In the genomic region with DNA sequence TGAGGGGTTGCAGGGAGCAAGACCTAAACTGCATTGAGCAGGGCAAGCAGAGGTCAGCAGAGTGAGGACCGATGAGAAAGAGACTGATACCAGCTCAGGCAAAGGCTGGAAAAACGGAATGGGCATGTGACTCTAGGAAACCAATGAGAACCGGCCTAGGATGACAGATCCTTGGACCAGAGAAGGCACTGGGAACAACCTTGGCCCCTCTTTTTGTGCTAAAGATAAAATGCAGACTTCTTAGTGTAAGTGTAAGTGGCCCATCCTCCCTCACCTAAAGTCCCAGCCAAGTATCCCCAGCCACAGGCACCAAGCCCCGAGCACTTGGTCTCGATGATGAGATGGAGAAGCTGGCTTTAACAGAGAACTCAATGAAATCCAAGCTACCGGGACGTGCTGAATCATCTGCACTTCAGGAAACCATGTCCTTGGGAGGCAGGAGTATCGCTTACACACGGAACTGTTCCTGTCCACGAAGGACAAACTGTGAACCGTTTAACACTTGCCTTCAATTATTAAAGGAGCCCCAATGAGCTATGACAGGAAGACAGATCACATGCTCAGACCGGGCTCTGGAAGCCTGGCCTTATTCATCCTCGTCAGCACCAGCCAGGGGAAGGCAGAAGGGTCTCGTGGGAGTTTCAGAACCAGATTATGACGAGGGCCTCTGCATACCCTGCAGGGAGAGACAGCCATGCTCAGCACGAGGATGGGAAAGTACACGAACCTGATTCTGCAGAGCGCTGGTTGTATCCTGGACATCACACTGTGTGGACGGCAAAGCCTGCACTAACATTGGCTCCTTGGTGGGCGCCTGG, we compare ENCODE assay signal across 13 mouse cellular contexts.
DNase-seq lines count a peak whose midpoint lies in the region; ATAC-seq lines count a peak whose summit lies in the region.
"Had no signal": no experiment of that assay in that cellular context is flagged by ENCODE, and none has a peak within 500 bp of the region (broad histone marks: within the 10 kb centered on the region; RNA-seq: fewer than 3 reads in every experiment).

No protein-coding gene starts in this region.

- 37% methylated on average over 20 of the region's 20 CpGs for WGBS in heart, embryonic 16.5 days
- WGBS in heart, embryonic 11.5 days (ENCODE audit: insufficient replicate concordance): 55% methylated on average over 20 of the region's 20 CpGs
- 50% methylated on average over 20 of the region's 20 CpGs for WGBS in hindbrain, embryonic 12.5 days
- 70% methylated on average over 20 of the region's 20 CpGs for WGBS in midbrain, embryonic 13.5 days

- no peaks in the 10 kb centered on the region for H3K27me3 ChIP-seq in heart, embryonic 16.5 days (ENCODE audit: control insufficient read depth, insufficient read depth, low read length)
- no peaks in the 10 kb centered on the region for H3K27me3 ChIP-seq in heart, embryonic 11.5 days (ENCODE audit: control insufficient read depth, insufficient read depth, low read length)
- H3K27me3 ChIP-seq in hindbrain, embryonic 12.5 days: no peaks in the 10 kb centered on the region
- H3K27me3 ChIP-seq in midbrain, embryonic 13.5 days: no peaks in the 10 kb centered on the region
- H3K27me3 ChIP-seq: embryonic facial prominence, embryonic 15.5 days; kidney, embryonic 15.5 days had no signal

- no peak overlapping the region for H3K4me2 ChIP-seq in heart, embryonic 16.5 days (ENCODE audit: low read depth, low read length)
- H3K4me2 ChIP-seq in heart, embryonic 11.5 days: no peak overlapping the region
- no peak overlapping the region for H3K4me2 ChIP-seq in hindbrain, embryonic 12.5 days (replicated peaks)
- no peak overlapping the region for H3K4me2 ChIP-seq in midbrain, embryonic 13.5 days (replicated peaks)
- H3K4me2 ChIP-seq: embryonic facial prominence, embryonic 15.5 days; kidney, embryonic 15.5 days had no signal

- no peak overlapping the region for H3K27ac ChIP-seq in heart, embryonic 16.5 days (ENCODE audit: low read length)
- H3K27ac ChIP-seq in heart, embryonic 11.5 days (ENCODE audit: low read depth, low read length): no peak overlapping the region
- peak overlapping the region; percentile 67 for H3K27ac ChIP-seq in hindbrain, embryonic 12.5 days
- peak overlapping the region; percentile 35; the same call in 1 of the 2 replicates for H3K27ac ChIP-seq in midbrain, embryonic 13.5 days
- H3K27ac ChIP-seq: embryonic facial prominence, embryonic 15.5 days; kidney, embryonic 15.5 days; liver, embryonic 14.5 days had no signal

- no peak overlapping the region for H3K9ac ChIP-seq in heart, embryonic 16.5 days (ENCODE audit: low read length)
- H3K9ac ChIP-seq in heart, embryonic 11.5 days (ENCODE audit: low read depth, low read length): no peak overlapping the region
- H3K9ac ChIP-seq in hindbrain, embryonic 12.5 days: no peak overlapping the region
- no peak overlapping the region for H3K9ac ChIP-seq in midbrain, embryonic 13.5 days (replicated peaks)
- H3K9ac ChIP-seq: embryonic facial prominence, embryonic 15.5 days; kidney, embryonic 15.5 days; liver, embryonic 14.5 days had no signal

- no peak overlapping the region for H3K4me3 ChIP-seq in heart, embryonic 16.5 days (ENCODE audit: low read length)
- H3K4me3 ChIP-seq in heart, embryonic 11.5 days (ENCODE audit: low read depth, low read length): no peak overlapping the region
- H3K4me3 ChIP-seq in hindbrain, embryonic 12.5 days: no peak overlapping the region
- no peak overlapping the region for H3K4me3 ChIP-seq in midbrain, embryonic 13.5 days (replicated peaks)
- H3K4me3 ChIP-seq: embryonic facial prominence, embryonic 15.5 days; kidney, embryonic 15.5 days; myocyte had no signal

- peak; percentile 50 for DNase-seq in adrenal gland, postnatal 14 days
- no peak for DNase-seq in thymus, postnatal 25 days
- no peak for DNase-seq in right cerebral cortex, postnatal 14 days
- DNase-seq: heart, postnatal 14 days; thymus, adult 18-20 months had no signal

- 0 out of 2 replicates have a peak, but pooled peaks have one; percentile 28 for ATAC-seq in heart, embryonic 16.5 days (replicated peaks; ENCODE audit: extremely low read depth, insufficient read depth, low FRiP score)
- no peak for ATAC-seq in heart, embryonic 11.5 days (replicated peaks; ENCODE audit: insufficient number of reproducible peaks, low FRiP score, low TSS enrichment)
- ATAC-seq in hindbrain, embryonic 12.5 days (ENCODE audit: low FRiP score): peak; percentile 41
- ATAC-seq in midbrain, embryonic 13.5 days: no peak

- no peaks in the 10 kb centered on the region for H3K36me3 ChIP-seq in heart, embryonic 16.5 days (ENCODE audit: control insufficient read depth, insufficient read depth)
- H3K36me3 ChIP-seq in heart, embryonic 11.5 days (ENCODE audit: control insufficient read depth, insufficient read depth, low read length): no peaks in the 10 kb centered on the region
- H3K36me3 ChIP-seq in hindbrain, embryonic 12.5 days: no peaks in the 10 kb centered on the region
- H3K36me3 ChIP-seq in midbrain, embryonic 13.5 days: no peaks in the 10 kb centered on the region
- H3K36me3 ChIP-seq: embryonic facial prominence, embryonic 15.5 days; kidney, embryonic 15.5 days had no signal

- H3K9me3 ChIP-seq in heart, embryonic 16.5 days (replicated peaks; ENCODE audit: control insufficient read depth, low read length): no peaks in the 10 kb centered on the region
- H3K9me3 ChIP-seq in heart, embryonic 11.5 days (replicated peaks; ENCODE audit: control insufficient read depth, low read length): no peaks in the 10 kb centered on the region
- H3K9me3 ChIP-seq in hindbrain, embryonic 12.5 days (replicated peaks): no peaks in the 10 kb centered on the region
- H3K9me3 ChIP-seq in midbrain, embryonic 13.5 days: no peaks in the 10 kb centered on the region
- H3K9me3 ChIP-seq: embryonic facial prominence, embryonic 15.5 days; kidney, embryonic 15.5 days had no signal

- peaks cover 11% of the 10 kb centered on the region for H3K4me1 ChIP-seq in heart, embryonic 16.5 days (ENCODE audit: control insufficient read depth, insufficient read depth, low read length)
- H3K4me1 ChIP-seq in heart, embryonic 11.5 days (ENCODE audit: control insufficient read depth, insufficient read depth, low read length): no peaks in the 10 kb centered on the region
- peaks cover 37% of the 10 kb centered on the region for H3K4me1 ChIP-seq in hindbrain, embryonic 12.5 days
- H3K4me1 ChIP-seq in midbrain, embryonic 13.5 days (replicated peaks): peaks cover 47% of the 10 kb centered on the region
- H3K4me1 ChIP-seq: kidney, embryonic 15.5 days had no signal

Comparison
In these comparisons a context has a peak if more than half of its experiments do, and no peak if none do; other contexts are left out.
1. ATAC-seq: peak in heart, embryonic 16.5 days (single experiment) and hindbrain, embryonic 12.5 days (single experiment); none in heart, embryonic 11.5 days (single experiment) and midbrain, embryonic 13.5 days (single experiment).
2. H3K27ac ChIP-seq: peak in hindbrain, embryonic 12.5 days (single experiment) and midbrain, embryonic 13.5 days (single experiment); none in heart, embryonic 16.5 days (single experiment) and heart, embryonic 11.5 days (single experiment).